Mouse (Mus musculus): Measurements from ENCODE around the gene Slc32a1.

DNA sequence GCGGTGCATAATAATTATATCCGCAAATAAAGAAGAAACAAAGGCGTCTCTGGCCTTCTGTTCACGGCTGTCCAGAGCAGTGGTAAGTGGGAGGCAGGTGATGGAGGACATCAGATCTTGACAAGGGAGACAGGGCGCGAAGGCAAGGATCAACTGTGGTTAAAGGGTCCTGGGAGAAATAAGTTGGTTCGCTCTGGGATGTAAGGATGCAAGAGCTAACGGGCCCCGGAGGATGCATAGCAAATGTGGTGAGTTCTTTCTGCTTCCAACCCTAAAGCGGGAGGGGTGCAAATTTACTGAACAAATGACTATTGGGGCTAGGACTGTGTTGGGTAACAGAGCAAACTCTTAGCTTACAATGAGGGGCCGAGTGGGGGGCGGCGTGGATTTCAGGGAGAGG lies 5.1 kb downstream of the Slc32a1 start:
- TF ChIP-seq HCFC1 (IDR thresholded peaks at IDR 0.05; ENCODE audit: borderline replicate concordance, insufficient read depth, low read length) = no peak
- no peak for TF ChIP-seq CHD2 (IDR thresholded peaks at IDR 0.05; ENCODE audit: low read depth, low read length)
- TF ChIP-seq ZNF384 (IDR thresholded peaks at IDR 0.05; ENCODE audit: low read depth, low read length) = no peak
- TF ChIP-seq MAFK (IDR thresholded peaks at IDR 0.05; ENCODE audit: insufficient read depth, low read depth, low read length) = no peak
- no peak for TF ChIP-seq ZC3H11A (IDR thresholded peaks at IDR 0.05; ENCODE audit: borderline replicate concordance, low read depth, low read length)

Measured in ES-E14 (cell line).